Mouse (Mus musculus): Measurements from ENCODE around the gene Yy1. TPM values are rescaled to one million over a fixed set of nuclear protein-coding genes. Genes with fewer than 3 reads are reported as not detected.

Gene Yy1
- polyA plus RNA-seq, 1 experiment = 23.9 TPM

DNA sequence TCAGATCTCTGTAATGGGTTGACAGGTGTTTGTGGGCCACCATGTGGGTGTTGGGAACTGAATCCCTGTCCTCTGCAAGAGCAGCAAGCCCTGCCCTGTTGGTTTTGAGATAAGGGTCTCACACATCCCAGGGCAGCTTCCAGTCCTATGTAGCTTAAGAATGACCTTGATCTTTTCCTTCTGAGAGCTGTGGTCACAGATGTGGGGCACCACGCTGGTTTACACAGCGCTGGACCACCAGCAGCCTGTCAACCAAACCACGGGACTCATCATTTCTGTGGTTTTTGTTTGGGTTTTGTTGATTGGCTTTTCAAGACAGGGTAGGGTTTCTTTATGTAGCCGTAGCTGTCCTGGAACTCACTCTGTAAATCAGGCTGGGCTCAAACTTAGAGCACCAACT, 7.6 kb upstream of the Yy1 start:
- Histone ChIP-seq H3K4me3 (replicated peaks; ENCODE audit: insufficient read depth, low read depth, low read length) (no peak overlapping the region), H3K4me1 (ENCODE audit: control insufficient read depth, insufficient read depth, low read length) (no peaks in the 10 kb centered on the region), H3K27me3 (ENCODE audit: control insufficient read depth, insufficient read depth, low read length) (no peaks in the 10 kb centered on the region), H3K27ac (ENCODE audit: insufficient read depth, low read length) (no peak overlapping the region)
- WGBS = 92% methylated on average over 4 of the region's 4 CpGs
- TF ChIP-seq CTCF (IDR thresholded peaks at IDR 0.05; ENCODE audit: borderline replicate concordance, insufficient read depth, low read depth, low read length) = no peak
- no peak for TF ChIP-seq POLR2A (IDR thresholded peaks at IDR 0.05; ENCODE audit: borderline replicate concordance, insufficient read depth, low read length)
- DNase-seq = no peak

DNA sequence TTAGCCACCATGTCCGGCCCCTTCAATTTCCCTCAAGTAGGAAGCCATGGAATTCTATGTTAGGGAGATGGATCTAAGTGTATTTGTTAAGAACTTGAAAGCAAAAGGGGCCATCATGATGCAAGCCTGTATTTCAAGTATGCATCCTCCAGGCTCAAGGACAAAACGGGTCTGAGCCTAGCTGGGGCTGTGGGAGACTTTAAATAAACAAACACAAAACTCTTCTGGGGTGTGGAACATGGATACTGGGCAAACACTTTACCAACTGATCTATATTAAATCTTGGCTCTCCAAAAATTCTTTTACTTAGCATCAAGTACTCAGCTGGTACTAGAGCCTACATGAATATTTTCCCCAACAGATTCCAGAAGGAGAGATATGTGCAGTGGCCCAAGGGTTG, 5.4 kb upstream of the Yy1 start:
- 91% methylated on average over 2 of the region's 2 CpGs for WGBS
- no peak overlapping the region for H3K27ac ChIP-seq (ENCODE audit: insufficient read depth, low read length)
- H3K4me1 ChIP-seq (ENCODE audit: control insufficient read depth, insufficient read depth, low read length) = no peaks in the 10 kb centered on the region; the same call in 1 of the 2 replicates
- TF ChIP-seq CTCF (IDR thresholded peaks at IDR 0.05; ENCODE audit: borderline replicate concordance, insufficient read depth, low read depth, low read length) = no peak
- no peak for TF ChIP-seq POLR2A (IDR thresholded peaks at IDR 0.05; ENCODE audit: borderline replicate concordance, insufficient read depth, low read length)
- no peak for DNase-seq
- no peaks in the 10 kb centered on the region for H3K27me3 ChIP-seq (ENCODE audit: control insufficient read depth, insufficient read depth, low read length)
- no peak overlapping the region for H3K4me3 ChIP-seq (replicated peaks; ENCODE audit: insufficient read depth, low read depth, low read length)

DNA sequence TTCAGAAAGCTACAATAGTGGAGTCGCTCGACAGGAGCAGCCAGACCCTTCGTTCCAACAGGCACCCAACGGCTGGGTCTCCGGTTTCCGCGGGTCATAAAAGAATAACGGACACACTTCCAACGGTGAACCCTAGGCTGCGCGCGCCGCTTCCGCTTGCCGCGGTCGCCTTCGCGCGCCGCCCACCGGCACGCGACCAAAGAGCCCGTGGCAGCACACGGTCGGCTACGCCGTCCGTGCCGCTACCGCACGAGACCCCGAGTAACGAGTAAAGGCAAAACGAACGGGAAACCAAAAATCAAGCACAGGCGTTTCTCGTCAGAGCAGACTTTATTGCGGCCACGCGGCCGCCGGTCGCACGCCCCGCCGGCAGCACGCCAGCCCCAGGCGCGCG, 624 bp upstream of the Yy1 start:
- Histone ChIP-seq H3K4me3 (replicated peaks; ENCODE audit: insufficient read depth, low read depth, low read length) (peak overlapping the region; percentile 97), H3K27me3 (ENCODE audit: control insufficient read depth, insufficient read depth, low read length) (no peaks in the 10 kb centered on the region), H3K4me1 (ENCODE audit: control insufficient read depth, insufficient read depth, low read length) (no peaks in the 10 kb centered on the region; the same call in 1 of the 2 replicates), H3K27ac (ENCODE audit: insufficient read depth, low read length) (peak overlapping the region; percentile 86)
- peak; percentile 80 to 81 for DNase-seq
- under 1% methylated on average over 52 of the region's 52 CpGs for WGBS
- TF ChIP-seq POLR2A (IDR thresholded peaks at IDR 0.05; ENCODE audit: borderline replicate concordance, insufficient read depth, low read length) (peak; percentile 31; the same call in 1 of the 2 replicates), CTCF (IDR thresholded peaks at IDR 0.05; ENCODE audit: borderline replicate concordance, insufficient read depth, low read depth, low read length) (no peak)

- H3K27ac ChIP-seq (ENCODE audit: insufficient read depth, low read length) = peak overlapping the region; percentile 92
- peak overlapping the region; percentile 100 for H3K4me3 ChIP-seq (replicated peaks; ENCODE audit: insufficient read depth, low read depth, low read length)
- H3K27me3 ChIP-seq (ENCODE audit: control insufficient read depth, insufficient read depth, low read length) = no peaks in the 10 kb centered on the region
- under 1% methylated on average over 70 of the region's 71 CpGs for WGBS
- no peaks in the 10 kb centered on the region; the same call in 1 of the 2 replicates for H3K4me1 ChIP-seq (ENCODE audit: control insufficient read depth, insufficient read depth, low read length)
- TF ChIP-seq POLR2A (IDR thresholded peaks at IDR 0.05; ENCODE audit: borderline replicate concordance, insufficient read depth, low read length) (no peak), CTCF (IDR thresholded peaks at IDR 0.05; ENCODE audit: borderline replicate concordance, insufficient read depth, low read depth, low read length) (no peak)
- peak; percentile 52 to 60 for DNase-seq
Observed at GRCm38 (mm10) chr12:108793453-108793941, 724 bp downstream of the Yy1 start.

DNA sequence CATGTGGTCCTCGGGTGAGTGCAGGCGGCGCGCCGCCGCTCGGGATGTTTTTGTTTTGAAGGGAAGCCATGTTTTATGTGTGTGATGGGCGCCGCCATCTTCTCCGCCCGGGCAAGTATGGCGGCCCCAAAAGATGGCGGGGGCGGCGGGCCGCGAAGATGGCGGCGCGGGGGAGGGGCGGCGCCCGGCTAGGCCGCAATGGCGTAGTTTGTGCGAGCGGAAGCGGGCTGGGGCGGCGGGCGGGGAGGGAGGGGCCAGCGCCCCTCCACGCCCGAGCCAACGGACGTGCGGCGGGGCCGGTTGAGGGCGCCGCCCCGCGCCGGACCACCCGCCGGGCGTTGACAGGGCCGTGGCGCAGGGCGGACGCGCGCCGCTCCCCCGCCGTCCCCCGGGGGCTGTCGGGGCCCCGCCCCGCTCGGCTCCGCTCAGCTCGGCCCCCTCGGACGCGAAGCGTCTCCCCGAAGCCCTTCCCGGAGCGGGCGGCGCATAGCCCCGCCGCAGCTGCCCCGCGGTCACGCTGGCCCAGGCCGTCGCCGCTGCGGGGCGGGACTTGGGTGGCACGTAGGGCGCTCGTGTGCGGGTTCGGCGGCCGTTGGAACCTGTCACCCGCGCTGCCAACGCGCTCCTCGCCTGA, 1.4 kb downstream of the Yy1 start:
- Histone ChIP-seq H3K27me3 (ENCODE audit: control insufficient read depth, insufficient read depth, low read length) (no peaks in the 10 kb centered on the region), H3K27ac (ENCODE audit: insufficient read depth, low read length) (peak overlapping the region; percentile 92), H3K4me1 (ENCODE audit: control insufficient read depth, insufficient read depth, low read length) (no peaks in the 10 kb centered on the region; the same call in 1 of the 2 replicates), H3K4me3 (replicated peaks; ENCODE audit: insufficient read depth, low read depth, low read length) (peak overlapping the region; percentile 100)
- peak; percentile 87 to 89 for DNase-seq
- WGBS = under 1% methylated on average over 89 of the region's 94 CpGs
- TF ChIP-seq CTCF (IDR thresholded peaks at IDR 0.05; ENCODE audit: borderline replicate concordance, insufficient read depth, low read depth, low read length) = no peak
- peak; percentile 52; the same call in 1 of the 2 replicates for TF ChIP-seq POLR2A (IDR thresholded peaks at IDR 0.05; ENCODE audit: borderline replicate concordance, insufficient read depth, low read length)

DNA sequence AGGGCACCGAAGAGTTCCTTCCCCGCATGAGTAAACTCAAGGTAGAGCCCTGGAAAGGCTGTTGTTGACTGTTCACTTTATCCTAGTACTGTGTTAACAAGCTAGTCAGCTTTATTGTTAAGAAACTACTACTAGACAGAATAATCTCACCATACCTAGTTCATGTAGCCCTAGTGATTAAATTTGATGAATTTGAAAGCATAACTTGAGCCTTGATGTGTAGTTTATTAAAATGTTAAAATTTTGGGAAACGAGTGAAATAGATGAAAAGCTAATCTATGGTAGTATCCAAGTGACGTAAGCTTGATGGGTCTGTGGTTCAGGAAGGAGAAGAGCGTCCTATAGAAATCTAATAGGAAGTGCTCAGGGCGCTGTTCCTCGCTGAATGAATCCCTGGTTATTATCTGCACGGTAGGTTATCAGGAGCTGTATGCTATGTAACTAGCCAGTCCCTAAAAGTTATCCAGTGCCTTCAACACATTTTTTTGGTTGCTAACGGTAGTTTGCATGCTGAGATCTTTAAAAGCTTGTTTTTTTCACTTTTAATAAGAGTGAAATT, 2.3 kb downstream of the Yy1 start:
- Histone ChIP-seq H3K27ac (ENCODE audit: insufficient read depth, low read length) (no peak overlapping the region), H3K4me3 (replicated peaks; ENCODE audit: insufficient read depth, low read depth, low read length) (peak overlapping the region; percentile 100), H3K4me1 (ENCODE audit: control insufficient read depth, insufficient read depth, low read length) (peaks cover 2% of the 10 kb centered on the region; the same call in 1 of the 2 replicates), H3K27me3 (ENCODE audit: control insufficient read depth, insufficient read depth, low read length) (no peaks in the 10 kb centered on the region)
- DNase-seq = no peak
- WGBS = 4% methylated on average over 9 of the region's 9 CpGs
- TF ChIP-seq POLR2A (IDR thresholded peaks at IDR 0.05; ENCODE audit: borderline replicate concordance, insufficient read depth, low read length) (no peak), CTCF (IDR thresholded peaks at IDR 0.05; ENCODE audit: borderline replicate concordance, insufficient read depth, low read depth, low read length) (no peak)

DNA sequence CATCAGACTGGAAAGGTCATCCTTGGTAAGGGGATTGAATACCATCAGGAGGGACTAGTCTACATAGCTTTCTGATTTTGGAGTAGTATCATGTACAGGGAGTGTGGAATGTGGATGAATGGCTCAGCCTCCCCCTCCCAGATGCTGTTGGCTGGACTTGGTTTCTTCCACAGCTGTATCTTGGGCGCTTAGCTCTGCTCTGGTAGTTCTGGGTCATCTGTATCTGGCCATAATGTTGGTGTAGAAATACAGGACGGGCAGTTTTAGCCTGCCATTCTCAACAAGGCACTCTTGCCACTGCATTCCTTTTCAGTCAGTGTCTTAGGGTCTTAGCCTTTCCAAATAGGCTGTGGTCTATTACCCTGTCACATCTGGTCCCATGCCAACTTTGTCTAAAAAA, 8.8 kb downstream of the Yy1 start:
- H3K27ac ChIP-seq (ENCODE audit: insufficient read depth, low read length) = no peak overlapping the region
- peaks cover 11% of the 10 kb centered on the region for H3K4me1 ChIP-seq (ENCODE audit: control insufficient read depth, insufficient read depth, low read length)
- no peak for DNase-seq
- H3K4me3 ChIP-seq (replicated peaks; ENCODE audit: insufficient read depth, low read depth, low read length) = no peak overlapping the region
- 77% methylated on average over 2 of the region's 2 CpGs for whole genome bisulfite sequencing
- no peak for TF ChIP-seq POLR2A (IDR thresholded peaks at IDR 0.05; ENCODE audit: borderline replicate concordance, insufficient read depth, low read length)
- no peak for TF ChIP-seq CTCF (IDR thresholded peaks at IDR 0.05; ENCODE audit: borderline replicate concordance, insufficient read depth, low read depth, low read length)
- H3K27me3 ChIP-seq (ENCODE audit: control insufficient read depth, insufficient read depth, low read length) = no peaks in the 10 kb centered on the region

DNA sequence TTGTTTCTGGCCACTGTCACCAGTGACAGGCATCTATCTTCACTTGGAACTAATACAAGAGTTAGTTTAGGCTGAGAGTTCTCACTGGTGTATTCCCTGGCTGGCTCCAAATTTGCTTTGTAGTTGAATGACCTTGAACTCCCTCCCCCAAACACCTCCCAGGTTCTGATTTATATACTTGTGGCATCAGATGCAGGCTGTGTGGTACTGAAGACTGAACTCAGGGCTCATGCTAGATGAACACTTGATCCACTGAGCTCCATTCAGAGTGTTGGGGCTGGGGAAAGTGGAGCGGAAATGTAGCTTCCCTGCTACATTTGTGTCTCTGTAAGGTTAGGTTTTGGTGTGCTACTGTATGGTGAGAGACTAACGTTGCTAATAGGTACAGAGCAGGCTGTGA, 11.6 kb downstream of the Yy1 start:
- whole genome bisulfite sequencing = 73% methylated on average over 2 of the region's 2 CpGs
- Histone ChIP-seq H3K27ac (ENCODE audit: insufficient read depth, low read length) (no peak overlapping the region), H3K4me3 (replicated peaks; ENCODE audit: insufficient read depth, low read depth, low read length) (no peak overlapping the region), H3K4me1 (ENCODE audit: control insufficient read depth, insufficient read depth, low read length) (peaks cover 11% of the 10 kb centered on the region), H3K27me3 (ENCODE audit: control insufficient read depth, insufficient read depth, low read length) (no peaks in the 10 kb centered on the region)
- TF ChIP-seq POLR2A (IDR thresholded peaks at IDR 0.05; ENCODE audit: borderline replicate concordance, insufficient read depth, low read length) = no peak
- no peak for TF ChIP-seq CTCF (IDR thresholded peaks at IDR 0.05; ENCODE audit: borderline replicate concordance, insufficient read depth, low read depth, low read length)
- no peak for DNase-seq

Data from cerebellum, adult 2 months (tissue).